ENCODE assay signal across 9 mouse cellular contexts in the genomic region with DNA sequence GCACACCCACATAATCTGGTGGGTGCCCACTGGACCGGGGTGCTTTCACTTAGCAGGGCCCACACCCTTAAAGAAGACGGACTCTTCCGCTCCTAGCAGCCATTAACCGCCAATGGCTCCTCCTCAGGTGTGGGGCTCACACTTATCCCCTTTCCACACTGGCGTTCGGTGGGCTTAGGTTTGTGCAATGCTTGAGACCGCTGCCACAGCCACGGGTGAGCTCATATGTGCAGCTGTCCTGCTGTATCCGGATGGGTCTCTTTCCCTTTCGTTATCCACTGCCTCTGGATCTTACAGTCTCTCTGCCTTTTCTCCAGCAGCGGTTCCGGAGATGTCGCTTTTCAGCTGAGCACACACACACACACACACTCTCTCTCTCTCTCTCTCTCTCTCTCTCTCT. TPM values are rescaled to one million over a fixed set of nuclear protein-coding genes. Genes with fewer than 3 reads are reported as not detected.
DNase-seq lines count a peak whose midpoint lies in the region; ATAC-seq lines count a peak whose summit lies in the region.
"Had no signal": no experiment of that assay in that cellular context is flagged by ENCODE, and none has a peak within 500 bp of the region (broad histone marks: within the 10 kb centered on the region; RNA-seq: fewer than 3 reads in every experiment).

No protein-coding gene starts in this region.

- H3K36me3 ChIP-seq in heart, embryonic 15.5 days, result no peaks in the 10 kb centered on the region
- no peaks in the 10 kb centered on the region for H3K36me3 ChIP-seq in hindbrain, embryonic 10.5 days

- 35% methylated on average over 13 of the region's 13 CpGs for WGBS in heart, embryonic 15.5 days
- 60% methylated on average over 13 of the region's 13 CpGs for WGBS in hindbrain, embryonic 10.5 days

- H3K27me3 ChIP-seq in heart, embryonic 15.5 days, result peaks cover 10% of the 10 kb centered on the region
- peaks cover 14% of the 10 kb centered on the region; the same call in 1 of the 2 replicates for H3K27me3 ChIP-seq in hindbrain, embryonic 10.5 days (ENCODE audit: insufficient read depth, poor library complexity, severe bottlenecking)

- peak; percentile 47; the same call in 1 of the 2 replicates for ATAC-seq in heart, embryonic 15.5 days (replicated peaks; ENCODE audit: insufficient number of reproducible peaks, insufficient read depth, low FRiP score, low read depth)
- ATAC-seq in activated CD4-positive, CD25-positive, alpha-beta regulatory T cell, adult 4 months, result peak; percentile 77
- ATAC-seq in megakaryocyte-erythroid progenitor cell, adult 5-6 weeks (replicated peaks; ENCODE audit: low FRiP score, low TSS enrichment, poor library complexity, severe bottlenecking), result peak; percentile 55; the same call in 1 of the 2 replicates

- H3K9ac ChIP-seq in heart, embryonic 15.5 days, result peak overlapping the region; percentile 38

- no peak for DNase-seq in heart, postnatal 4 days
- peak; percentile 6 for DNase-seq in hindbrain, embryonic 10.5 days (ENCODE audit: low spot score)
- DNase-seq in urinary bladder, adult 2 months (ENCODE audit: low spot score), result no peak
- DNase-seq in right cerebral cortex, postnatal 4 days, result no peak
- no peak for DNase-seq in urinary bladder, postnatal 36 days (ENCODE audit: low spot score in 2 of 2)

- no peak overlapping the region for H3K27ac ChIP-seq in heart, embryonic 15.5 days
- peak overlapping the region; percentile 69 for H3K27ac ChIP-seq in hindbrain, embryonic 10.5 days

- peak overlapping the region; percentile 48 for H3K4me3 ChIP-seq in heart, embryonic 15.5 days
- peak overlapping the region; percentile 49 for H3K4me3 ChIP-seq in hindbrain, embryonic 10.5 days

- H3K9me3 ChIP-seq in heart, embryonic 15.5 days (replicated peaks), result no peaks in the 10 kb centered on the region
- no peaks in the 10 kb centered on the region for H3K9me3 ChIP-seq in hindbrain, embryonic 10.5 days

- peak overlapping the region; percentile 66 for H3K4me2 ChIP-seq in heart, embryonic 15.5 days

- no peaks in the 10 kb centered on the region; the same call in 1 of the 2 replicates for H3K4me1 ChIP-seq in heart, embryonic 15.5 days (replicated peaks)
- H3K4me1 ChIP-seq in hindbrain, embryonic 10.5 days (replicated peaks), result peaks cover 6% of the 10 kb centered on the region; the same call in 1 of the 2 replicates

RNA-seq across cellular contexts. Expression of gene Mobp, which starts 41.4 kb away (rescaled TPM):
- polyA plus RNA-seq in heart, embryonic 15.5 days (2015; fragmentation: Nextera tagmentation; extraction: Ambion mirVana), result 0.05 TPM in 1 of 2 replicates, not detected in the other
- total RNA-seq in heart, postnatal 4 days (2021), result not detected
- not detected for polyA plus RNA-seq in activated CD4-positive, CD25-positive, alpha-beta regulatory T cell, adult 4 months (2017; shearing (Covaris generic))
- 0.22 and 0.26 TPM in 2 replicates for polyA plus RNA-seq in hindbrain, embryonic 10.5 days (2016; fragmentation: Nextera tagmentation; extraction: Ambion mirVana)
- total RNA-seq in megakaryocyte-erythroid progenitor cell, adult 5-6 weeks (2014; fragmentation: Nextera tagmentation), result not detected in 2 replicates
- total RNA-seq in megakaryocyte-erythroid progenitor cell, adult 5-6 weeks (2017), result not detected in 2 replicates
- polyA plus RNA-seq in urinary bladder, adult 2 months (2012; rRNA removed), result 0.85 and 1.2 TPM in 2 replicates
- polyA plus RNA-seq: Patski had no signal
